Mouse (Mus musculus): ENCODE measurements at regions not wholly inside any gene's neighbourhood (a gene's known extent, or its start where the extent isn't known, plus 50 kb on each side); places are given as distances from the start of the nearest gene placed in this dataset.

- in situ Hi-C loops (cut with MboI, MseI): no loop called here
These were observed 119.2 kb upstream of the Tsc22d1 start for GRCm38 (mm10) chr14:76295411-76296169.

- in situ Hi-C loops (cut with MboI, MseI): no loop called here
These were observed 116.9 kb upstream of the Tsc22d1 start for GRCm38 (mm10) chr14:76297864-76298263.

- in situ Hi-C loops (cut with MboI, MseI): no loop called here
These were observed 112.3 kb upstream of the Tsc22d1 start for GRCm38 (mm10) chr14:76302322-76302991.

GRCm38 (mm10) chr14:76307603-76308002 lies 107.2 kb upstream of the Tsc22d1 start:
- in situ Hi-C loops (cut with MboI, MseI): no loop called here

DNA sequence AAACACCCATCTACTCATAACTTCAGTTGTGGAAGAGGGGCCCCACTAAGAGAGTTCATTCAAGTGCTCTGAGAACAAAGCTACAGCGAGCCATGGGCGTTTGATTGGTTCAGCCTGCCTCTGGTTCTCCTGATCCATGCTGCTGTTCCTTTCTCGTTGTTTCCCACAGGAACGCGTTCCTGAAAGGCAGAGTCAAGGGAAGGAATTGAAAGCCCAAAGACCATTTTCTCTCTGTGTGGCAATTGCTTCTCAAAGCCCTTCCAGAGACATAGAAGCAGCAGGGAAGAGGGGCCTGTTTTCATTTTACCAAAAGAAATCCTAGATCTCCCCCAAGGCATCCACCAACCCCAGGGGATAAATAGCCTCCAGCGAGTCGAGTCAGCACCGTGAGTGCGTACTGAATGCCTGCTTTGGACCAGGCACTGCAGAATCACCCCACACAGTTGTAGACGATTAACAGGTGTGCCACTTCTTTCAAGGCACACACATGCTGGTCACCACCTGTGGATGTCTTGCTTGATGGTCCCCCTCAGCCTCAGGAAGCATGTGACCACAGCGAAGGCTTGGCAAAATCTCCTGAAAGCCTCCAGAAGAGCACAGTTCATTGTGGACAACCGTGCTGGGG lies 106.5 kb upstream of the Tsc22d1 start:
- in situ Hi-C loops (cut with MboI, MseI): no loop called here

DNA sequence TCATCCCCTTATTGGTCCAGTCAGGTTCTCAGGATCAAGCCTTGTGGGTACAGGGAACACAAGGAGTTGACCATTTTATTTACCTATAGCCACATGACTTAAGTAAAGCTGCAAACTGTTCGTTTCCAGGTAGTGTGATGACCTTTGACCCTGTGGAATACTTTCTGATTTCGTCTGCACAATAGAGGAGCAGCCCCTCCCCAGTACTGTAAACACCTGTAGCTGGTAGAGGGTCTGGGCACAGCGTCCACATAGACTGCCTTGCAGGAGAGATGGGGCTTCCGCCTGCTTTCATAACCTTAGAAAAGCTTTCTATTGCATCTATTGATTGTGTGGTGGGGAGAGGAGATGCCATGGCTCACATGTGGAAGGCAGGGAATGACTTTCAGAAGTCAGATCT lies 105.2 kb upstream of the Tsc22d1 start:
- in situ Hi-C loops (cut with MboI, MseI): no loop called here

DNA sequence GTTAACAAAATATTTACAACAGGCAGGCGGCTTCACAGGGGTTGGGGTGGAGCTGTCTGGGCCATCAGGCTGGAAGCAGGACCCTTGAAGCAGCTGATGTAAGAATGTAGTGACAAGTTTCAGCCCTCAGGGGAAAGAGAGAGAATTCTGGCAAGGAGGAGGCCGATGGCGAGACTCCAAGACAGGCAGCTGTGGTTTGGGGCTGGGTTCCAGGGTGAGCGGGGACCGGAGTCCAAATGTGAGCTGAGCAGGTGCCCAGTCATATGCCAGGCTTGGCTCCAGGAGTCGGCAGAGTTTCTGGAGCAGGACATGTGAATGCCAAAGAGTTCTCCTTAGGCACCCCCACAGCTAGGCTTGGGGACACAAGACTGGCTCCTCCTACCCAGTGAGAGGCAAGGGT lies 104.5 kb upstream of the Tsc22d1 start:
- in situ Hi-C loops (cut with MboI, MseI): no loop called here

DNA sequence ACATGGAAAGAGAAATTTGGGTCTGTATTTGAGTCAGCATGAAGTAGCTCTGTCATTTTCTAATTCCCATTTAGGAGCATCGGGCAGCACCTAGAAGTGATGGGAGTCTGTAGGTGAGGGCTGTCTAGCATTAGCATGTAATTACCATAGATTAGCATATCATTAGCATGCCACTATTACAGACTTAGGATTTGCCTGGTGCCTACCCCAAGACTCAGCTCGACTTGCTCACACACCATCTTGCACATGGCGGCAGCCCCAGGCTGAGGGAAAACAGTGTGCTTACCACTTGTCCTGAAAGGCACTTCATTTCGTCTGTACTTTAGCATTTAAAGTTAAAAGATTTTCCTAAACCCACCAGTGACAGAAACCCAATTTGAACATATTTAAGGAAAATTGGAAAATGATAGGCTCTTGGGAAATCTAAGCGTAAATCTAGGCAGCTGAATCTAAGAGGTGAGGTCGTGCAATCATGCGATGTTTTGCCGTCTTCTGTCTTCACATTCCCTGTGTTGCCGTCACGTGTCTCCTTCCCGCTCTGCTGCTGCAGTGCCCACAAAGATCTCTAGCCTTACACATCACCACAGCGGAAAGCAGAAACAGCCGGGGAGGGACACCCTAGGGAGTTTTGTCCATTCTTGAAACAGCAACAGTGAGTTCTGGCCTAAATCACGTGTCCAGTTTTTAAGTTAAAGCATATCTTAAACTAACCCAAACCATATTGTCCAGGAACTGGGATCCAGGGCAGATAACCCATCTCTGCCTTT lies 101.2 kb upstream of the Tsc22d1 start:
- in situ Hi-C loops (cut with MboI, MseI): no loop called here

- in situ Hi-C loops (cut with MboI, MseI): no loop called here
These were observed 96.3 kb upstream of the Tsc22d1 start for GRCm38 (mm10) chr14:76318438-76318837.

- in situ Hi-C loops (cut with MboI, MseI): no loop called here
These were observed 90.5 kb upstream of the Tsc22d1 start for GRCm38 (mm10) chr14:76324246-76324645.

DNA sequence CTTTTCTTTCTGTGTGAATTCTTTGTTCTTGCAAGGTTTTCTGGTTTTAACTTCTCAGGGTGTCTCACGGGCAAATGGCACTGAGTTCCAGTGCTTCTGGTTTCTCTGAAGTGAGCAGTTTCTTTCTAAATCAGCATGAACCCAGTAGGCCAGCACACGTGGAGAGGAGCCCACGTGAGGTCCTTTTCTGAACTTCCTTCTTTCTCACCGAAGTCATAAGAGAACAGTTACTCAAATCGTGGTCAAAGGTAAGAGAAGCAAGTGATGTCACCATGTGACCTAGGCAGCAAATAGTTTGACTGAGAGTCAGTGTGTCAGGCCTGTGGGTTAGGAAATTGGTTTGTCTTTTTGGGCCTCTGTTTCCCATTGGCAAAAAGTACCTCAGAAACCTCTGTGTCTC lies 84.8 kb upstream of the Tsc22d1 start:
- in situ Hi-C loops (cut with MboI, MseI): no loop called here

- in situ Hi-C loops (cut with MboI, MseI): no loop called here
These were observed 83.0 kb upstream of the Tsc22d1 start for GRCm38 (mm10) chr14:76331497-76332335.

DNA sequence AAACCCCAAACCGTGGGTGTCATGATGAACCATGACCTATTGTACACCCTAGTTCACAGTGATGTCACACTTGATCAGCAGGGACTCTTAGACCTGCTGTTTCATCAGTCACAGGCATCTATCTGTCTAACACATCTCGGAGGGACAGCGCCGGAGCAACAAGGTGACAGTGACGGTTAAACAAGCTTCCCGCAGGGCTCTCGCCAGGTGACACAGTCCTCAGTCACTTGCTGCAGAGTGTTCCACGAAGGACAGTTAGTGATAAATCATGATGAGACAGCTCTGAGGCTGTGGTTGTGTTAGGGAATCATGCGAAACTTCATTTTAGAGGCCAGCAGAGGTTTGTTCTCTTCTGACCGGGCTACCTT lies 82.4 kb upstream of the Tsc22d1 start:
- in situ Hi-C loops (cut with MboI, MseI): no loop called here

DNA sequence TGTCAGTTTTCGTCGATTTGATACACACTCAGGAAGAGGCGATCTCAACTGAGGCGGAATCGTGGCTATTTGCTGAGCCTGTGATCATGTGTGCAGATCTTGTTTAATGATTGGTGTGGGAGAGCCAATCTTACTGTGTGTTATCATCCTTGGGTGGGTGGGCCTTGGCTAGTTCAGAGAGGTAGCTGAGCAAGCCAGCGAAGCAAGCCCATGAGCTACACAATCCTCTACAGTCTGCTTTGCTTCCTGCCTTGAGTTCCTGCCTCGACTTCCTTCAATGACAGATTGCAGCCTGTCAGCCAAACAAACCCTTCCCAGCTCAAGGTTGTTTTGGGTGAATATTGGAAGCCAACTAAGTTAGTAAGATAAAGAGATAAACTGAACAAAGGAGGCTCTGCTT lies 74.0 kb upstream of the Tsc22d1 start:
- in situ Hi-C loops (cut with MboI, MseI): no loop called here

DNA sequence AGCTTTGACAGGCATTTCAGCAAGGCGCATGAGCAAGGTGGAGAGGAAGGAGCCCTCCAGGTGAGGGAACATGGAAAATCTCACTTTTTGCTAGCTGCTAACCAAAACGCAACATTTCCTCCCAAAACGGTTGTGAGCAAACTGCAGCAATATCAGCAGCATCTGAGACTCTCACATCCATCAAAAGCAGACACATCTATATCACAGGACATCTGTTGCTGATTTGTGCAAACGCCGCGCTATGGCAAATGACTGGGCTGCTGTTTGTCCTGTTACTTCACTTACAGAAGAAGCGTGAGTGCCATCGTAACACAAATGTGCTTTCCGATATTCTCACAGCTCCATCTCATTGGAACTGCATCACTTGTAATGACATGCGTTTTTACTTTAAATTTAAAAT lies 73.5 kb upstream of the Tsc22d1 start:
- in situ Hi-C loops (cut with MboI, MseI): no loop called here

GRCm38 (mm10) chr14:76351856-76352255 lies 62.9 kb upstream of the Tsc22d1 start:
- in situ Hi-C loops (cut with MboI, MseI): no loop called here

- in situ Hi-C loops (cut with MboI, MseI): no loop called here
These were observed 58.6 kb upstream of the Tsc22d1 start for GRCm38 (mm10) chr14:76356161-76356560.

DNA sequence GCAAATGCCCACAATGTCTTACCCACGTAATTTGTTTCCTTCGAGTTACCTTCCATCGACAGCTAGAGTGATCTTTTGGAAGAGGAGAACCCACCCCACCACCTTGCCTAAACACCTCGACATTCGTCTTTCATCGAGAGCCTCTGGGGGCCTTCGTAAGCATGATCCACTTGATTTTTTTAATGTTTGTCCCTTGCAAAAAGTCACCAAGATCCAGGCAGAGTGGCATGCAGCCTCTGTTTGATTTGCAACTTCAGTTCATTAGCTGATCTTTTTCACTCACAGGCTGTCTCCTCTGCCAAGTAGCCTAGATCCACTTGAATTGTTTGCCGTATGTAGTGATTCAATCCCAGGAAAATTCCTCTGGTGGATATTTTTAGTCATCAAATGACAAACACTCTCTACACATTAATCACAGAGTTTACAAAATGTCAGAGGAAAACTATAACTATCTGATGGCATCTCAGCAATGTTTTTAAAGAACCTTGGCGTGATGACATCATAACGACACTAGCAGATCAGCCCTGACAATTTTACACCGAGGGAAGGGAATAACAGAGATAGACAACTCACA lies 54.8 kb upstream of the Tsc22d1 start:
- in situ Hi-C loops (cut with MboI, MseI): no loop called here

GRCm38 (mm10) chr14:76364034-76364433 lies 50.7 kb upstream of the Tsc22d1 start:
- in situ Hi-C loops (cut with MboI, MseI): no loop called here
